Mouse (Mus musculus) CH12.LX (cell line): Measurements from ENCODE around the gene Six4. TPM values are rescaled to one million over a fixed set of nuclear protein-coding genes. Genes with fewer than 3 reads are reported as not detected.

Experiments used
- DNase-seq: peaks from one replicate; pipeline ENCODE4 v3.0.0-alpha.2; 2013; ENCODE audit errors: extremely low read depth
- H3K27ac ChIP-seq: 2 replicates; pipeline ENCODE4 v1.5.1; 2012; ENCODE audit warnings: low read depth, mild to moderate bottlenecking, control low read depth, moderate library complexity; ENCODE audit not compliant: insufficient read depth
- H3K27me3 ChIP-seq: replicated peaks from 2 replicates; pipeline ENCODE3; 2012; ENCODE audit warnings: inconsistent platforms
- H3K36me3 ChIP-seq, 2 experiments: replicated peaks in 1 of 2; 2 replicates each; pipeline versions ENCODE3 to v1.6.1; 2012; ENCODE audit warnings: inconsistent platforms in 1 of 2, low read length in 1 of 2, mild to moderate bottlenecking in 1 of 2, mixed read lengths in 1 of 2, moderate library complexity in 1 of 2; ENCODE audit not compliant: control insufficient read depth in 1 of 2, insufficient read depth in 1 of 2
- H3K4me1 ChIP-seq, 2 experiments: 2 replicates each; pipeline ENCODE4 v1.6.1; 2012; ENCODE audit warnings: inconsistent platforms in 1 of 2, moderate library complexity in 1 of 2; ENCODE audit not compliant: insufficient read depth in 2 of 2, control insufficient read depth in 1 of 2
- H3K4me2 ChIP-seq: 2 replicates; pipeline ENCODE4 v1.6.1; 2012; ENCODE audit warnings: low read depth, mild to moderate bottlenecking, control low read depth; ENCODE audit not compliant: poor library complexity, insufficient read depth, severe bottlenecking
- H3K4me3 ChIP-seq, 3 experiments: fragments of 150-350 bp in 1 of 3; sonication (generic) in 1 of 3; replicated peaks in 1 of 3; 2 replicates each; pipeline versions ENCODE3 to v1.5.1; 2011 to 2012; ENCODE audit warnings: low read depth in 2 of 3, low read length in 2 of 3, mild to moderate bottlenecking in 2 of 3, moderate library complexity in 2 of 3, control low read depth in 1 of 3, improper control_type of control experiment in 1 of 3, inconsistent platforms in 1 of 3, mixed read lengths in 1 of 3; ENCODE audit not compliant: poor library complexity in 1 of 3
- H3K79me2 ChIP-seq: replicated peaks from 2 replicates; pipeline ENCODE4 v1.6.1; 2012; ENCODE audit warnings: mild to moderate bottlenecking, moderate library complexity; ENCODE audit not compliant: control insufficient read depth, poor library complexity, insufficient read depth, severe bottlenecking; ENCODE audit errors: extremely low read depth
- H3K9ac ChIP-seq: 2 replicates; pipeline ENCODE4 v1.6.1; 2012; ENCODE audit warnings: low read depth, mild to moderate bottlenecking, control low read depth, moderate library complexity; ENCODE audit not compliant: insufficient read depth
- H3K9me3 ChIP-seq: replicated peaks from 2 replicates; pipeline ENCODE3; 2012; ENCODE audit warnings: low read length, inconsistent platforms, mixed read lengths
- CHD1 ChIP-seq: IDR thresholded peaks from 2 replicates; pipeline ENCODE4 v1.6.1; 2012; ENCODE audit warnings: low read depth, low read length, improper control_type of control experiment, inconsistent platforms
- CHD2 ChIP-seq: IDR thresholded peaks from 2 replicates; pipeline ENCODE4 v1.6.1; 2011; ENCODE audit warnings: low read length, improper control_type of control experiment
- CTCF ChIP-seq, 2 experiments: IDR thresholded peaks in 1 of 2; conservative IDR thresholded peaks in 1 of 2; 2 replicates each; pipeline ENCODE4 v1.5.1; 2011 to 2012; ENCODE audit warnings: low read depth in 2 of 2, low read length in 2 of 2, improper control_type of control experiment in 1 of 2, inconsistent platforms in 1 of 2, mild to moderate bottlenecking in 1 of 2, moderate library complexity in 1 of 2
- E2F4 ChIP-seq: IDR thresholded peaks from 2 replicates; pipeline ENCODE4 v1.6.1; 2011; ENCODE audit warnings: low read depth, low read length, improper control_type of control experiment; ENCODE audit not compliant: insufficient replicate concordance
- EP300 ChIP-seq: IDR thresholded peaks from 2 replicates; pipeline ENCODE4 v1.6.1; 2011; ENCODE audit warnings: low read length, improper control_type of control experiment
- ETS1 ChIP-seq: conservative IDR thresholded peaks from 2 replicates; pipeline ENCODE4 v1.6.1; 2012; ENCODE audit warnings: low read depth, mild to moderate bottlenecking, inconsistent platforms, low read length, improper control_type of control experiment, moderate library complexity
- GABPA ChIP-seq: IDR thresholded peaks from 2 replicates; pipeline ENCODE4 v1.6.1; 2012; ENCODE audit warnings: low read depth, low read length, improper control_type of control experiment, inconsistent platforms; ENCODE audit not compliant: insufficient replicate concordance
- HCFC1 ChIP-seq: IDR thresholded peaks from 2 replicates; pipeline ENCODE4 v1.6.1; 2012; ENCODE audit warnings: low read depth, mild to moderate bottlenecking, inconsistent platforms, low read length, improper control_type of control experiment
- JUND ChIP-seq: conservative IDR thresholded peaks from 2 replicates; pipeline ENCODE4 v1.6.1; 2011; ENCODE audit warnings: low read depth, low read length, improper control_type of control experiment
- KAT2A ChIP-seq: IDR thresholded peaks from 2 replicates; pipeline ENCODE4 v1.6.1; 2012; ENCODE audit warnings: low read length, improper control_type of control experiment, inconsistent platforms; ENCODE audit not compliant: insufficient replicate concordance
- MAX ChIP-seq: IDR thresholded peaks from 2 replicates; pipeline ENCODE4 v1.6.1; 2011; ENCODE audit warnings: low read length, improper control_type of control experiment
- MAZ ChIP-seq: IDR thresholded peaks from 2 replicates; pipeline ENCODE4 v1.6.1; 2012; ENCODE audit warnings: low read depth, mild to moderate bottlenecking, inconsistent platforms, low read length, improper control_type of control experiment, moderate library complexity
- MEF2A ChIP-seq: IDR thresholded peaks from 2 replicates; pipeline ENCODE4 v1.6.1; 2014; ENCODE audit warnings: low read depth, mild to moderate bottlenecking, inconsistent platforms, low read length, improper control_type of control experiment, borderline replicate concordance
- NELFE ChIP-seq: IDR thresholded peaks from 2 replicates; pipeline ENCODE4 v1.6.1; 2011; ENCODE audit warnings: low read depth, low read length, improper control_type of control experiment
- NRF1 ChIP-seq: IDR thresholded peaks from 2 replicates; pipeline ENCODE4 v1.6.1; 2014; ENCODE audit warnings: low read depth, mild to moderate bottlenecking, inconsistent platforms, low read length, improper control_type of control experiment, moderate library complexity
- PAX5 ChIP-seq: IDR thresholded peaks from 2 replicates; pipeline ENCODE4 v1.6.1; 2012; ENCODE audit warnings: low read length, inconsistent platforms, mixed read lengths
- POLR2A ChIP-seq: IDR thresholded peaks from 2 replicates; pipeline ENCODE4 v1.6.1; 2011; ENCODE audit warnings: low read depth, mild to moderate bottlenecking, improper control_type of control experiment, low read length
- POLR2AphosphoS2 ChIP-seq: IDR thresholded peaks from 2 replicates; pipeline ENCODE4 v1.6.1; 2011; ENCODE audit warnings: low read depth, low read length, improper control_type of control experiment
- RAD21 ChIP-seq: IDR thresholded peaks from 2 replicates; pipeline ENCODE4 v1.6.1; 2011; ENCODE audit warnings: low read depth, mild to moderate bottlenecking, low read length, improper control_type of control experiment, moderate library complexity
- RCOR1 ChIP-seq: conservative IDR thresholded peaks from 2 replicates; pipeline ENCODE4 v1.6.1; 2012; ENCODE audit warnings: low read depth, mild to moderate bottlenecking, inconsistent platforms, low read length, improper control_type of control experiment
- TBP ChIP-seq: conservative IDR thresholded peaks from 2 replicates; pipeline ENCODE4 v1.6.1; 2011; ENCODE audit warnings: low read depth, low read length, improper control_type of control experiment
- UBTF ChIP-seq: IDR thresholded peaks from 2 replicates; pipeline ENCODE4 v1.6.1; 2012; ENCODE audit warnings: low read depth, mild to moderate bottlenecking, inconsistent platforms, low read length, improper control_type of control experiment, moderate library complexity
- USF1 ChIP-seq: IDR thresholded peaks from 2 replicates; pipeline ENCODE4 v1.6.1; 2014; ENCODE audit warnings: low read depth, mild to moderate bottlenecking, inconsistent platforms, low read length, improper control_type of control experiment
- ZC3H11A ChIP-seq: IDR thresholded peaks from 2 replicates; pipeline ENCODE4 v1.6.1; 2012; ENCODE audit warnings: low read depth, mild to moderate bottlenecking, inconsistent platforms, low read length, improper control_type of control experiment
- ZKSCAN1 ChIP-seq: IDR thresholded peaks from 2 replicates; pipeline ENCODE4 v1.6.1; 2012; ENCODE audit warnings: low read depth, inconsistent platforms, low read length, improper control_type of control experiment, borderline replicate concordance
- ZMIZ1 ChIP-seq: IDR thresholded peaks from 2 replicates; pipeline ENCODE4 v1.6.1; 2012; ENCODE audit warnings: low read depth, mild to moderate bottlenecking, inconsistent platforms, low read length, improper control_type of control experiment
- dilution Hi-C: fragments of 300-500 bp; cut with MboI; formaldehyde crosslinking; loops from 2 replicates; pipeline ENCODE4 v1.14.3; 2020; ENCODE audit warnings: low sequenced_read_pairs; ENCODE audit not compliant: extremely low pct_unique_long_range_greater_than_20kb, extremely low pct_ligation_motif_present
- in situ Hi-C: fragments of 300-500 bp; cut with MboI; formaldehyde crosslinking; loops from 3 replicates; pipeline ENCODE4 v1.14.3; 2019; ENCODE audit warnings: low sequenced_read_pairs, low pct_ligation_motif_present, low pct_unique_long_range_greater_than_20kb, mixed read lengths
- polyA plus RNA-seq: library from polyadenylated mRNA; unstranded; fragments of >175 nt; gene quantifications from 2 replicates; pipeline ENCODE4 v1.2.1, GENCODE M21; 2012; ENCODE audit warnings: low read depth; ENCODE audit not compliant: insufficient read length
- total RNA-seq, 2 experiments: library from RNA; depleted of rRNA; stranded (reverse); fragments of 300-350 nt in 1 of 2; fragments of >200 nt in 1 of 2; gene quantifications; 2 replicates each; pipeline ENCODE4 v1.2.3; 2012 to 2014

The Six4 gene
- total and polyA plus RNA-seq, 3 experiments = 2.0 to 2.5 (median 2.2) TPM

DNA sequence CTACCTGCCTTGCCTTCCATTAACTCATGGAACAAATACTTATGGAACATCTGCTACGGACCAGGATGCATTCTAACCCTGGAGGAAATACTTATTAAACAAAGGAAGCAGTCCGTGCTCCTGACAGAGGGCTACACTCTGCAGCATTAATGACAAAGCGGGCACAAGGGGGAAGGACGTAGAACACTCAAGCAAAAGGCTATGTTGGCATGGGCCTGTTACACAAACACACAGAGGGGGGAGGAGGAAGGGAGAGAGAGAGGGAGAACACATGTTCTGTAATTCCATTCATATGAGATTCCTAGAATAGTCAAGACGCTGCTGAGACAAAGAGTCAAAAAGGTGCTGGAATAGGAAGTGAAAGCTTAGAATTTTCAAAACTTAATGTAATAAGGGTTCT is 24.8 kb downstream of the Six4 start:
- no peak for DNase-seq
- Histone ChIP-seq H3K9ac (no peak overlapping the region), H3K4me3 (no peak overlapping the region), H3K27ac (no peak overlapping the region), H3K4me2 (no peak overlapping the region), H3K79me2 (no peaks in the 10 kb centered on the region)
- in situ Hi-C loops = no loop called here
- no peak for TF ChIP-seq ETS1
- TF ChIP-seq PAX5 = no peak
- no peak for TF ChIP-seq EP300
- no peak for TF ChIP-seq CHD1
- TF ChIP-seq MAZ = no peak
- TF ChIP-seq RCOR1 = no peak
- no peak for TF ChIP-seq POLR2AphosphoS2
- no peak for TF ChIP-seq NRF1
- no peak for TF ChIP-seq POLR2A
- no peak for TF ChIP-seq MAX
- TF ChIP-seq GABPA = no peak
- no peak for TF ChIP-seq UBTF
- no peak for TF ChIP-seq ZMIZ1
- no peak for TF ChIP-seq HCFC1
- TF ChIP-seq E2F4 = no peak
- TF ChIP-seq JUND = no peak
- TF ChIP-seq CHD2 = no peak
- no peak for TF ChIP-seq MEF2A
- TF ChIP-seq, all 38 proteins: peak for 0
- dilution Hi-C loops = no loop called here
- H3K36me3 ChIP-seq = no peaks in the 10 kb centered on the region
- no peaks in the 10 kb centered on the region for H3K9me3 ChIP-seq
- H3K27me3 ChIP-seq = no peaks in the 10 kb centered on the region
- peaks cover 3 to 8% of the 10 kb centered on the region in 2 experiments for H3K4me1 ChIP-seq

DNA sequence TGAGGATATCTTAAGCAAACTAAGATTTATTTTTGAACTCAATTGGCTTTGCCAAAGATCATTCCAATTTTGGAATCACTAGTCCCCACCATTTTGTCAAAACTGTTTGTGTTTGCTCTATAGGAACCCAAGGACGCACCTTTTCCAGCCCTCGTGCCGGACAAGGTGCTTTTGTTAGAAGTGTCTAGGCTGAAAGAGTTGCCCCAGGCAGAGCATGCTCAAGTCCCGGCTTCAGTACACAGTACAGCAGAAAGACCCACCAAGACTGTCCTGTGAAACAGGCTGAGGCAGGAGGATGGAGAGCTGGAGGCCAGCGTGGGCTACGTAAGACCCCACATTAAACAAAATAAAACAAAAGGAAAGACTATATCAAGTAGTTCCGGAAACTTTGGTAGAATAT is 26.2 kb downstream of the Six4 start:
- Histone ChIP-seq H3K4me2 (no peak overlapping the region), H3K36me3 (no peaks in the 10 kb centered on the region), H3K27me3 (no peaks in the 10 kb centered on the region), H3K4me1 (peaks cover 3 to 8% of the 10 kb centered on the region in 2 experiments), H3K4me3 (no peak overlapping the region), H3K9me3 (no peaks in the 10 kb centered on the region), H3K27ac (no peak overlapping the region), H3K9ac (no peak overlapping the region), H3K79me2 (no peaks in the 10 kb centered on the region)
- no peak for TF ChIP-seq USF1
- no peak for TF ChIP-seq GABPA
- TF ChIP-seq NELFE = no peak
- no peak for TF ChIP-seq HCFC1
- no peak for TF ChIP-seq KAT2A
- no peak for TF ChIP-seq UBTF
- TF ChIP-seq ETS1 = no peak
- no peak for TF ChIP-seq CHD2
- TF ChIP-seq PAX5 = no peak
- TF ChIP-seq CTCF (conservative IDR thresholded peaks at IDR 0.05 in 1 of 2, IDR thresholded peaks at IDR 0.05 in 1 of 2; ENCODE audit: low read depth in 2 of 2, low read length in 2 of 2) = no peak
- TF ChIP-seq TBP = no peak
- no peak for TF ChIP-seq POLR2AphosphoS2
- no peak for TF ChIP-seq NRF1
- no peak for TF ChIP-seq RAD21
- TF ChIP-seq ZC3H11A = no peak
- no peak for TF ChIP-seq RCOR1
- no peak for TF ChIP-seq MAX
- no peak for TF ChIP-seq EP300
- TF ChIP-seq CHD1 = no peak
- no peak for TF ChIP-seq ZKSCAN1
- in situ Hi-C loops = no loop called here
- DNase-seq = no peak
- dilution Hi-C loops = no loop called here
